Mouse (Mus musculus): ENCODE measurements around the gene Usp6nl. TPM values are rescaled to one million over a fixed set of nuclear protein-coding genes. Genes with fewer than 3 reads are reported as not detected.

The Usp6nl gene
- polyA plus RNA-seq, 2 experiments = 7.5 to 11.9 TPM

DNA sequence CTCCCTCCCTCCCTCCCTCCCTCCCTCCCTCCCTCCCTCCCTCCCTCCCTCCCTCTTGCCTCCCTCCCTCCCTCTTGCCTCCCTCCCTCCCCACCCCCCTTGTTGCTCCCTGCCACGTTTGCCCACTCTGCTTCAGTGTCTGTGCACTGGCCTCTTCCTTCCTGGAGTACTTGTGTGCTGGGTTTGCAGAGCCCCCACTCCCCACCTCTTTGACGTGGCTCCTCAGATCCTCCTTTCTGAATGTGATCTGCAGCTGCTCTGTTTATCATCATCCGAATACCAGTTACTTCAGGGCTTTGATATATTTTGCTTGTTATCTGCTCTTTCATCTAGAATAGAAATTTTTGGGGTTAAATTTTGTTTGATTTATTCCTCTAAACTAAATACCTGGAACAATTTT is 68.8 kb downstream of the Usp6nl start:
- ATAC-seq (ENCODE audit: low FRiP score, low read depth) = no peak
- 56% methylated on average over 3 of the region's 3 CpGs for WGBS

GRCm38 (mm10) chr2:6391940-6392339 is 69.5 kb downstream of the Usp6nl start:
- Histone ChIP-seq H3K27ac (replicated peaks; ENCODE audit: low read depth, low read length) (no peak overlapping the region), H3K4me2 (replicated peaks; ENCODE audit: low read depth, low read length, severe bottlenecking) (no peak overlapping the region), H3K9ac (ENCODE audit: low read depth, low read length, severe bottlenecking) (no peak overlapping the region), H3K27me3 (ENCODE audit: control insufficient read depth, insufficient read depth, low read length) (no peaks in the 10 kb centered on the region), H3K4me1 (ENCODE audit: control insufficient read depth, insufficient read depth, low read length) (0 out of 2 replicates have a peak, but pooled peaks cover 4% of the 10 kb centered on the region), H3K9me3 (ENCODE audit: control insufficient read depth, low read length) (no peaks in the 10 kb centered on the region), H3K36me3 (ENCODE audit: control insufficient read depth, insufficient read depth, low read length) (no peaks in the 10 kb centered on the region), H3K4me3 (replicated peaks; ENCODE audit: low read length) (no peak overlapping the region)
- no peak for TF ChIP-seq POLR2A (IDR thresholded peaks at IDR 0.05; ENCODE audit: borderline replicate concordance, extremely low read depth, insufficient read depth, insufficient read length)
- WGBS = 89% methylated on average over 6 of the region's 6 CpGs
- no peak for ATAC-seq (ENCODE audit: low FRiP score, low read depth)
- no peak for DNase-seq (ENCODE audit: low spot score)

More for the DNA sequence above, 68.8 kb downstream of the Usp6nl start:
- H3K4me2 ChIP-seq (replicated peaks; ENCODE audit: low read depth, low read length, severe bottlenecking) = no peak overlapping the region
- no peak for DNase-seq (ENCODE audit: low spot score)
- no peaks in the 10 kb centered on the region for H3K27me3 ChIP-seq (ENCODE audit: control insufficient read depth, insufficient read depth, low read length)
- no peaks in the 10 kb centered on the region for H3K9me3 ChIP-seq (ENCODE audit: control insufficient read depth, low read length)
- H3K36me3 ChIP-seq (ENCODE audit: control insufficient read depth, insufficient read depth, low read length) = no peaks in the 10 kb centered on the region
- TF ChIP-seq POLR2A (IDR thresholded peaks at IDR 0.05; ENCODE audit: borderline replicate concordance, extremely low read depth, insufficient read depth, insufficient read length) = no peak
- H3K9ac ChIP-seq (ENCODE audit: low read depth, low read length, severe bottlenecking) = no peak overlapping the region
- H3K4me3 ChIP-seq (replicated peaks; ENCODE audit: low read length) = no peak overlapping the region
- 0 out of 2 replicates have a peak, but pooled peaks cover 4% of the 10 kb centered on the region for H3K4me1 ChIP-seq (ENCODE audit: control insufficient read depth, insufficient read depth, low read length)
- no peak overlapping the region for H3K27ac ChIP-seq (replicated peaks; ENCODE audit: low read depth, low read length)

- WGBS = 79% methylated on average over 7 of the region's 7 CpGs
- H3K9me3 ChIP-seq (ENCODE audit: control insufficient read depth, low read length) = no peaks in the 10 kb centered on the region
- no peak for TF ChIP-seq POLR2A (IDR thresholded peaks at IDR 0.05; ENCODE audit: borderline replicate concordance, extremely low read depth, insufficient read depth, insufficient read length)
- H3K9ac ChIP-seq (ENCODE audit: low read depth, low read length, severe bottlenecking) = no peak overlapping the region
- H3K4me1 ChIP-seq (ENCODE audit: control insufficient read depth, insufficient read depth, low read length) = no peaks in the 10 kb centered on the region
- ATAC-seq (ENCODE audit: low FRiP score, low read depth) (no peak), DNase-seq (ENCODE audit: low spot score) (no peak)
- no peak overlapping the region for H3K4me3 ChIP-seq (replicated peaks; ENCODE audit: low read length)
- no peaks in the 10 kb centered on the region for H3K36me3 ChIP-seq (ENCODE audit: control insufficient read depth, insufficient read depth, low read length)
- no peak overlapping the region for H3K27ac ChIP-seq (replicated peaks; ENCODE audit: low read depth, low read length)
- no peak overlapping the region for H3K4me2 ChIP-seq (replicated peaks; ENCODE audit: low read depth, low read length, severe bottlenecking)
- H3K27me3 ChIP-seq (ENCODE audit: control insufficient read depth, insufficient read depth, low read length) = no peaks in the 10 kb centered on the region
Measured at GRCm38 (mm10) chr2:6395851-6396625, 73.6 kb downstream of the Usp6nl start.

- no peaks in the 10 kb centered on the region for H3K9me3 ChIP-seq (ENCODE audit: control insufficient read depth, low read length)
- no peak for TF ChIP-seq POLR2A (IDR thresholded peaks at IDR 0.05; ENCODE audit: borderline replicate concordance, extremely low read depth, insufficient read depth, insufficient read length)
- H3K9ac ChIP-seq (ENCODE audit: low read depth, low read length, severe bottlenecking) = no peak overlapping the region
- ATAC-seq (ENCODE audit: low FRiP score, low read depth) (no peak), DNase-seq (ENCODE audit: low spot score) (no peak)
- H3K4me2 ChIP-seq (replicated peaks; ENCODE audit: low read depth, low read length, severe bottlenecking) = no peak overlapping the region
- no peak overlapping the region for H3K27ac ChIP-seq (replicated peaks; ENCODE audit: low read depth, low read length)
- WGBS = 81% methylated on average over 1 of the region's 1 CpGs
- H3K36me3 ChIP-seq (ENCODE audit: control insufficient read depth, insufficient read depth, low read length) = no peaks in the 10 kb centered on the region
- H3K27me3 ChIP-seq (ENCODE audit: control insufficient read depth, insufficient read depth, low read length) = no peaks in the 10 kb centered on the region
- H3K4me1 ChIP-seq (ENCODE audit: control insufficient read depth, insufficient read depth, low read length) = no peaks in the 10 kb centered on the region
- H3K4me3 ChIP-seq (replicated peaks; ENCODE audit: low read length) = no peak overlapping the region
Measured at GRCm38 (mm10) chr2:6396626-6397146, 74.2 kb downstream of the Usp6nl start.

GRCm38 (mm10) chr2:6397166-6397565 is 74.7 kb downstream of the Usp6nl start:
- no peak overlapping the region for H3K27ac ChIP-seq (replicated peaks; ENCODE audit: low read depth, low read length)
- no peaks in the 10 kb centered on the region for H3K4me1 ChIP-seq (ENCODE audit: control insufficient read depth, insufficient read depth, low read length)
- no peaks in the 10 kb centered on the region for H3K36me3 ChIP-seq (ENCODE audit: control insufficient read depth, insufficient read depth, low read length)
- 44% methylated on average over 3 of the region's 3 CpGs for WGBS
- no peak overlapping the region for H3K4me3 ChIP-seq (replicated peaks; ENCODE audit: low read length)
- no peak overlapping the region for H3K9ac ChIP-seq (ENCODE audit: low read depth, low read length, severe bottlenecking)
- no peaks in the 10 kb centered on the region for H3K9me3 ChIP-seq (ENCODE audit: control insufficient read depth, low read length)
- H3K27me3 ChIP-seq (ENCODE audit: control insufficient read depth, insufficient read depth, low read length) = no peaks in the 10 kb centered on the region
- H3K4me2 ChIP-seq (replicated peaks; ENCODE audit: low read depth, low read length, severe bottlenecking) = no peak overlapping the region
- no peak for DNase-seq (ENCODE audit: low spot score)
- TF ChIP-seq POLR2A (IDR thresholded peaks at IDR 0.05; ENCODE audit: borderline replicate concordance, extremely low read depth, insufficient read depth, insufficient read length) = no peak
- no peak for ATAC-seq (ENCODE audit: low FRiP score, low read depth)

All from limb, embryonic 14.5 days (tissue).